Mouse (Mus musculus): ENCODE results near the gene B430305J03Rik.

Gene B430305J03Rik

DNA sequence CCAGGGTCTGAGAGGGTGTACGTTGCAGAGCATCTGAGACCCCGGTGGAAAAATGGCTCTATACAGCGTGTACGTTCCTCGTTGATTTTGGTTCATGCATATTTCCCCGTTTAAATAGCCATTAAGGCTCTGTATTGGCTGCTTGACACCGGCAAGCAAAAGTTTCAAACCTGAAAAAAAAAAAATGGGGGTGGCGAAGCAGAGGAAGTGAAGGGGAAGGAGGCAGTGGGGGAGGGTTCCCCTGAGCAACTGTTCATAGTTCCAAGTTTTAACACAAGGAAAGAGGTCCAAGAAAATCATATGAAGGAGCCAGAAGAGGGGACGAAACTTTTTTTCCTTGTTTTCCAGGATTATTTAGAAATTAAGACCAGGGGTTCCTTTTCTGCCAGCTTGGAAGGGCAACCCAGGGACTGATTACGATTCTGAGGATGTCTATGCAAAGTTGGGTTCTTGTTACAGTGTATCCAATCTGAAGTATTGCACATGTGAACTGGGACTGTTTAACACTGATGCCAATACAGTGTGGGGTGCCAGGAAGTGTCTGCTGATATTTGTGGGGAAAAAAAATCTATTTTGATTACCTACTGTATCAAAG lies at the start of gene B430305J03Rik:
B430305J03Rik (minus strand) TSS at position 173 of the 595 bp plus-strand sequence.
- in situ Hi-C loops (cut with MboI; ENCODE audit: low sequenced_read_pairs) = no loop called here

DNA sequence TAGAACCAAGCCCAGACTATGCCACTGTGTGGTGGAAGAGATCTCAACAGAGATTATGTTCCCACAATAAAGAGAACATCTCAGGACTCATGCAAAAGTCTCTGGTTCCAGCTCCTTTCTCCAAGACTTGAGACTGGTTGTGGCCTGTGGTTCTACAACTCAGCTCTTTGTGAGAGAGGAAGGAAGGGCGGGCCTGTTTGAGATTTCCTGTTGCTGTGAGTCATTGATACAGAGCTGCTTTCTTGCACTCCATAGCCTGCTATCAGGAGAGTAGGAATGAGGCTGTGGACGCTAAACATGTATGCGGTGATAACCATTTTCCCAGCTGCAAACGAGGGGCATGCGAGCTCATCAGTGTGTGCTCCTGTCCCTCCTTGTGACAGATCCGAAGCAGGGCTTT lies 43.9 kb upstream of the B430305J03Rik start:
- in situ Hi-C loops (cut with MboI; ENCODE audit: low sequenced_read_pairs) = no loop called here

DNA sequence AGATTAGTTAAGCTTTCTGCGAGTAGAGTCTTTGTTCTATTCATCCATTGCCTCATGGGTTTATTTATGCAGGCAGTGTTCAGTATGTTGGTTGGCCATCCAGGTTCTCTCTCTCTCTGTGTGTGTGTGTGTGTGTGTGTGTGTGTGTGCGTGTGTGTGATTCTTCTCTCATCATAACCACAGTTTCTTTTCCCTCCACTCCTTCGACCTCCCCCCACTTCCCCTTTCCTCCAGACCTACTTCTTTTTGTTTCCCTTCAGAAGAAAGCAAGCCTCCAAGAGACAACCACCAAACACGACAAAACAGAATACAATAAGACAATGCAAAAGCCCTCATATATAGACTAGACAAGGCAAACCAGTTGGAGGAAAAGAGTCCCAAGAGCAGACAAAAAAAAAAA lies 41.2 kb upstream of the B430305J03Rik start:
- in situ Hi-C loops (cut with MboI; ENCODE audit: low sequenced_read_pairs) = no loop called here

DNA sequence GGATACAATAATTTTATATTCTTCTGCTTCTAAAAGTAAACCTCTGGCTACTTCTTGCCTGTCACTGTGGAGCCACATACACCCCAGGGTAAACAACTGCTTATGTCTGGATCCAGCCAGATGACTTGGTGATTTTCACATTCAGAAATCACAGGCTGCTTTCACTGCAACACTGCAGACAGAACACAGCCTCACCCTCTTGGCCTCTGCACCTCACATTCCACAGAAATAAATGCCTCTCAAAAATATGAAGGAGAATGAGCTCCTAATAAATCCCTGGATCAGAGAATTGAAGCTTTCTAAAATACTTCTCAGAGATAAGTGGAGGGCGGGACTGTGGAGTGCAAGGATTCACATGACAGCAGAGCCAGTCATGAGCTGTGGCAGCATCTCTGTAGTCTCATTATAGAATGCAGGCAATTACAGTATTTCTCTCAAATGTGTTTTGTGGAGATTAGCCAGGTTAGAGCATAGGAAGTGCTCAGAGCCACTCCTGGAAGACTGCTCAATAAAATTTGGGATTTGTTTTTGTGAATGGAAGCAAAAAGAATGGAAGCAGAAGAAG lies 35.2 kb upstream of the B430305J03Rik start:
- in situ Hi-C loops (cut with MboI; ENCODE audit: low sequenced_read_pairs) = no loop called here

DNA sequence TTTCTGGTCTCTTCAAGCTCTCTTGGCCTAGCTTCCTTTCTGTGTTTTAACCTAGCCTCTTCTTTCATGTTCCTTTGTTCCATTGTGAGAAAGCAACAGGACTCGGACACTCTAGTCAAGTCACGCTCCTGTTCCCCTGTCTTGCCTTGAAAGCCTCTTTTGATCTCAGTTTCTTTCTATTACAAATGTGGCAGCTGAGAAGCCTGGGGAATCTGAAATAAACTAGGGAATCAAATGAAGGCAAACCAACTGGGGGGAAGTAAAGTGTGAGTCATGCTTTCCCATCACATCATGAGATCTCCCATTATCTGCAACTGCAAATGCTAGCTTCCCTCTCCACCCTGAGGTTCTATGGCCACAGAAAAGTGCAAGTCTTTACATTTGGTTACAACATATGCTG lies 31.0 kb upstream of the B430305J03Rik start:
- in situ Hi-C loops (cut with MboI; ENCODE audit: low sequenced_read_pairs) = no loop called here

DNA sequence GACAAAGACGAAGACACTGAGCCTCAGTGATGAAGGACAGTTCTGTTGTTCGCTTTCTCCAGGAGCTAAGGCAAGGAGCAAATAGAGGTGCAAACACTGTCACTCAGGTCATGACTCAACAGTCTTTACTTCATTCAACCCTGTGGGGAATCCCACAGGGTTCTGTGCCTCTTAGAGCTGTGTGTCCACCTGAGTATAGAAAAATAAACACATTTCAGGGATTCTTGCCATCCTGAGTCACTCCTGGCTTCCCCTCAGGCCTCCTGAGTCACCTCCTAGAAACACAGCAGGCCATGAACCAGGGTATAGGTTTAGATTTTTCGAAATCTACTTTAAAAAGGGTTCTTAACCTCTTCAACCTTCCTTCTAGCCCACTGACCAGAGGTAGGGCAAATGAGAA lies 29.6 kb upstream of the B430305J03Rik start:
- in situ Hi-C loops (cut with MboI; ENCODE audit: low sequenced_read_pairs) = no loop called here

DNA sequence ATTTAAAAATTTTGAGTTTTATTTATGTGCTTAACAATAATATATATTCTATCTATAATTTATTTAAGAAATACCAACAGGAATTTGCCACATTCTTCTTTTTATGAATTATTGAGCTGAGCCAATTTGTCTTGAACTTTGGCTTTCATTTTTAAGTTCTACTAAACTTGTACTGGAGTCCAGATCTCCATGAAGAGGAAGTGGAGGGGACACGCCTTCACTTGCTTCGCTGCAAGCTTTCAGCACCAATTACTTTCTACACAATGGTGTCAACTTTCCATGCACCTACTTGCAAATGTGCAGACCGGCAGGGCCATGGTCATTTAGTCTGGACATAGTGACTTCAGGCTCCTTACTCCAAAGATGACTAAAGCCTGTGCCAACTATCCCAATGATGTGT lies 27.8 kb upstream of the B430305J03Rik start:
- in situ Hi-C loops (cut with MboI; ENCODE audit: low sequenced_read_pairs) = no loop called here

DNA sequence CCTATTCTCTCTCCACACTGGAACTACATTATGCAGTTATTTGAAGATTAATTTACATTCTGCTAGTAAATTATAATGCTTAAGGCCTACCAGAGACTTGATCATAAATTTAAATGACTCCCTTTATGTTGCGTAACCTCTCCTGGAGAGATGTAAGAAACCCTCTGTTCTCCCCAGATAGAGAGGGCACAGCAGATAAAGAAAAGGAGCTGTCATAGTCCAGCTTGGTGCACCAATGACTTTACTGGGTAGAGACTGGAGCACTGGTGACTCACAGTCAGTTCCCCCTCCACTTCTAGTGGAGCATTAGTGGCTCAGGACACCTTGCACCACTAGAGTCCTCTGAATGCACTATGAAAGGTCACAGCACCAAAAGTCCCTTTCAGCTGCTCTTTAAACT lies 27.1 kb upstream of the B430305J03Rik start:
- in situ Hi-C loops (cut with MboI; ENCODE audit: low sequenced_read_pairs) = no loop called here

DNA sequence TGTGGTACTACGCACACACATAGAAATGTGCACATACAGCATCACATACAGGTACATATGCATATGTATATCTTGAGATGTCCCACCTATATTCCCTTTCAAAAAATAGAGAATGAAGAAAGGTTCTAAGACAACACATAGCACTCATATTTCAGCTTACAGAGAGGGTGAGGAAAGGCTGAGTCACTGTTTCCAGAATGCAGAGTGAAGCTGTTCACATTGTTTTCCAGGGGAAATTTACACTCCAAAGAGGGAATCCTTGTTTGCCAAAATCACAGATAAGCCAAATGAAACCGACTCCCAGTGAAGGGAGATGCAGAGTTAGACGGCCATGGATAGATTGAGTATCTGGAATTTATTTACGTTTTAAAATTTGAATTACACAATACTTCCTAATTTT lies 25.8 kb upstream of the B430305J03Rik start:
- in situ Hi-C loops (cut with MboI; ENCODE audit: low sequenced_read_pairs) = no loop called here

DNA sequence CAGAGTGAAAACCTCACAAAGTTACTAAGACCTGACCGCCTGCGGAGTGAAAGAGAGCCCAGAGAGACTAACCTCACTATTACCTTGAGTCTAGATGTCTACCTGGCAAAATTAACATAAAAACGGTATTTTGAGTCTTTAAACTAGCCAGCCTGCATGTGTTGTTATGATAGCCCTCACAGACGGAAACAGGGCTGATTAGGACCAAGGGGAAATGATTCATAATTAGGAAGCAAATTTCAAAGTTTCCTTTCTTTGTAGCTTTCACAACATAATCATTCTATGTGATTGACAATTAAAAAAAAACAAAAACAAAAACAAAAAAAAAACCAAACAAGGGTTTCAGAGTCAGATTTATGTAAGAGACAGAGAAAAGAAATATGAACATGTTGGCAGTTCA lies 20.6 kb upstream of the B430305J03Rik start:
- in situ Hi-C loops (cut with MboI; ENCODE audit: low sequenced_read_pairs) = no loop called here

DNA sequence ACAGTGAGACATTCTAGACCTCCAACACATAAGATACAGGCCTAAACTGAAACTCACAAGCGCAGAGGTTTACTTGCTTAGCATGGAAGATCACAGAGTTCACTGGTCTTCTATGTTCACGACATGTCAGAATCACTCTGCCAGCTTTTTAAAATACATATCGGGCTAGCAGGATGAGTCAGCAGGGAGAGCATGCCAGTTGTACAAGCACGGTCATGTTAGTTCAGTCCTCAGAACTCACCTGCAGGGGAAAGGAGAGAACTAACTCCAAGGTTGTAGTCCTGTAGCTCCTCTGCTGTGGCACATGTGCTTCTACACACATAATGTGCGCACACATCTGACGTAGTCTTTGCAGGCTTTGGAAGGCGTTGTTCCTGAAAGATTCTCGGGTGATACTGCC lies 10.2 kb upstream of the B430305J03Rik start:
- in situ Hi-C loops (cut with MboI; ENCODE audit: low sequenced_read_pairs) = no loop called here

DNA sequence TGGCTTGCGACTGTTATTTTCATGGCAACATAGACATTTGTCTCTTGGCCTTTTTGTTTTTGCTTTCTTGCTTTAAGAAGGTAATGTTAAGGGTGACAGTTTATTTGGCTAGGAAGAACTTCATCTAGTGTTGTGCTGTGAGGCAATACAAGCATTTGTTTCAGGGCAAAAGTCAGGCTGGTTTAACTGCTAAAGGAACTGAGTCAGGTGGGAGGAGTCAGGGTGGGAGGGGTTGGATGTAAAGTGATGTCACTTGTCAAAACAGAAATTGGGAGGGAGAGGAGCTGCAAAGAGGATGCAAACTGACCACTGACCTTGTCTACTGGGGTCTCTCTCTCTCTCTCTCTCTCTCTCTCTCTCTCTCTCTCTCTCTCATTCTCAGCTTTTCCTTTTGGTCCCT lies 2.7 kb upstream of the B430305J03Rik start:
- in situ Hi-C loops (cut with MboI; ENCODE audit: low sequenced_read_pairs) = no loop called here

DNA sequence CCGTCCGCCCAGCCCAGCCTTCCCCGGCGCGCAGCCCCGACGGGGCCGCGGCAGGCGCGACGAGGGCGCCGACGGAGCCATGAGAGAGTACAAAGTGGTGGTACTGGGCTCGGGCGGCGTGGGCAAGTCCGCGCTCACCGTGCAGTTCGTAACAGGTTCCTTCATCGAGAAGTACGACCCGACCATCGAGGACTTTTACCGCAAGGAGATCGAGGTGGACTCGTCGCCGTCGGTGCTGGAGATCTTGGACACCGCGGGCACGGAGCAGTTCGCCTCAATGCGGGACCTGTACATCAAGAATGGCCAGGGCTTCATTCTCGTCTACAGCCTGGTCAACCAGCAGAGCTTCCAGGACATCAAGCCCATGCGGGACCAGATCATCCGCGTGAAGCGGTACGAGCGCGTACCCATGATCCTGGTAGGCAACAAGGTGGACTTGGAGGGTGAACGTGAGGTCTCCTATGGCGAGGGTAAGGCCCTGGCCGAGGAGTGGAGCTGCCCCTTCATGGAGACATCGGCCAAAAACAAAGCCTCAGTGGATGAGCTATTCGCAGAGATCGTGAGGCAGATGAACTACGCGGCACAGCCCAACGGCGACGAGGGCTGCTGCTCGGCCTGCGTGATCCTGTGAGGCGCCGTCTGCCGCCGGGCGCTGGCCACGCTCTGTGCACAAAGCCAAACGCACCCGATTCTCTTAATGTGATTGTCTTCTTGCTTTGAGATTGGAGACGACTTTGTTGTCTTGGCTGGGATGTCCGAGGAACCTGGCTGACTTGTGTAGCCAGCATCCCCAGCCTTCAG lies 573 bp downstream of the B430305J03Rik start:
- in situ Hi-C loops (cut with MboI; ENCODE audit: low sequenced_read_pairs) = no loop called here

DNA sequence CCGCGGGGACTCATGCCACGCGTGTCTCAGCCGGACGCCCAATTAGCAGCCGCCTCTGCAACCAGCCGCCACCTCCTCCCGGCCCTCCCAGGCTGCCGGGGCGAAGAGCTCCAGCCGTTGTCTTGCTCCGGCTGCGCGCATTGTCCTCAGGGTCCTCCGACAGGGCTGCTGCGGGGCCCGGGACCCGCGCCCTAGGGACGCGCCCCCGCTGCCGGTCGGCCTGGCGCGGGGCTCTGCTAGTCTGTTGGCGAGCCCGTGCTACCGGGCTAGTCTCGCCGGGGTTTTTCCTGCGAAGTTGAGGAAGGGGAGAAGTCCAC lies 1.1 kb downstream of the B430305J03Rik start:
- in situ Hi-C loops (cut with MboI; ENCODE audit: low sequenced_read_pairs) = no loop called here

DNA sequence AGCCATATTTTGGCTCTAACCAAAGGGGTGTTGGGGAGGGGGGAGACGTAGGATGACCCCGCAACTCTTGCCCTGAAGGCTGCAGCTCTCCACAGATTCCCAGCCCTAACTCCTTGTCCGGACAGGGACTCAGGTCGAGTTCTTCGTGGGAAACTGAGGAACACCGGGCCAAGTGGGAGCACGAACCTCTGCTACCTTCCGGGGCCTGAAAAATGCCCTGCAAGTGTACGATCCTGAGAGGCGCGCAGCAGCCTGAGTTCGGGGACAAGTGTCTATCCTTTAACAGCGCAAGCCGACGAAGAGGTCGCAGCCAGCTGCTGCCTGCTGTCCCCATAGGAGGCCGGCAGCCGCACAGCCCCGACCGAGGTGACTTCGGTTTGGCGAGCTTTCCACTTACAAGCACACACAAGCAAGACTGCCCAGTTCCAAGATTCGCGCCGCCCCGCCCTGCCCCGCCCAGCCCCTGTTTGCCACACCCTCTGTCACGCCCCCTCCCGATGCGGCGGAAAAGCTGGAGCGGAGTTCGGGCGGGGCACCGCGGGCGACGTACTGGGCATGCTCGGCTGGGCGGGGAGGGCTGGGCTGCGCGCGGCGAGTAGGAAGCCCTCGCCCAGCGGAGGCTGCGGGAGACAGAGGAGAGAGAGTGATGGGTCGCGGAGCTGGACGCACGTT lies 1.6 kb downstream of the B430305J03Rik start:
- in situ Hi-C loops (cut with MboI; ENCODE audit: low sequenced_read_pairs) = no loop called here

DNA sequence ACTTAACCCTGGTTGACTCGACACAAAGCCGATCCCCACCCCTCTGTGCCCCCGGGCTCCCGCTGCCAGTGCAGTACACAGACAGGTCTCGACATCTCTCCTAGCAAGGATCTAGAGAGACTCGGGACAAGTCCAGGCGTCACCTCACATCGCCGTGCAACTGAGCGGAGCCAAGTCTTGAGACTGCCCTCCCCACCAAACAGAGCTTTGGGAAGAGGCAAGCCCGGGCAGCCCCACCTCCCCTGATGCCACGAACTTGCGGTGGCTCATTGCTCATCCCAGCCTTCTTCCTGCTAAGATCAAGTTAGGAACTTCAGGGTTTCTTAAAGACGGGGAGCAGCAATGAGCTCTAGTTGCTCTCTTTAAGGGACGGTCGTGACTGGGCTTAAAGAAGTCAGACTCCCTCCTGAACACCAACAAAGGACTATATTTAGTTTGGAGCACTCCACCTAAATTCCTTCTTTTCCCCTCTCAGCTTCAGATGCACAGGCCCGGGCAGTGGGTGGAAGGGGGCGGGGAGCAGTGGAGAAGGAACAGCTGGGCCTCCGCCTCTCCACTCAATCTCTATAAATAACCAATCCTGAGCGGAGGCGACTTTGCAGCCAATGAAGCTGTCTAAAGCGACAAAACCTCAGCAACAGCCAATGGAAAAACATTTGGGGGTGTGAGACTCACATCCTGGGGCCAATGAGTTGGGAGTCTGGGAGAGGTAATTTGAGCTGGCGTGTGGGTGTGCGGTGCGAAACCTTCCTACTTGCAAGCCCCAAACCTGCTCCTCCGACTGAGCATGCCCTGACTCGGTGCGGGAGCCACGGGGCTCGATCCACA lies 2.4 kb downstream of the B430305J03Rik start:
- in situ Hi-C loops (cut with MboI; ENCODE audit: low sequenced_read_pairs) = no loop called here

DNA sequence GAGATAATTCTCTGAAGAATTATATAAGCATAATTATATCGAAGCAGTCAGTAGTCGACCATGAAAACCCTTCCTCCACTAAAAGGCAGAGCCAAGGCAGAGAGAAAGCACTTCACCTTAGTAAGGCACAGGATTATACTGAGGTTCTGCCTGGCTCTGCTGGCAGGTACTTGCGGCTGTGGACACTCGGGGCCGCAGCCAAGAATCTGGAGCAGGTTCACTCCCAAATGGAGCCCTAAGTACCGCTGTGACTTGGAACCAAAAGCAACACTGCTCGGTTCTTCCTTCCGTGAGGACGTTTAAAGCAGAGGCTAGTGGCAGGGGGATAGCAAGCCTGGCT lies 3.0 kb downstream of the B430305J03Rik start:
- in situ Hi-C loops (cut with MboI; ENCODE audit: low sequenced_read_pairs) = no loop called here

DNA sequence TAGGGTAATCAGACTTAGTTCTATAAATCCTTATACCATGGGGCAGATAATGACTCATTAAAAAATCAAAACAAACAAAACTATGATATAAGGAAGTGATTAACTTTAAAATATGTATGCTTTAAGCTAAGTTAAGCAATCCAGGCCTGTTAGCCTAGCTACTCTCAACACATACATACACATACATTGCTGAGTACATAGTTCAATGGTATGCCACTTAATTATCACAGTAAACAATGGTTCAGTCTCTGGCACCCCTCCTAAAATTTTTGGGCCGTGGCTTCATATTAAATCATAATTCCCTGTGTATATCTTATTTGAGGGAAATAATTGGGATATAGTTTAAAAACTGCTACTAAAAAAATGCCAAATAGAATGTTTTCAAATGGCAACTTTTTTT lies 4.4 kb downstream of the B430305J03Rik start, which contains the start of gene Rap2b:
Rap2b (plus strand) TSS at position 301 of the 400 bp plus-strand sequence.
- in situ Hi-C loops (cut with MboI; ENCODE audit: low sequenced_read_pairs) = no loop called here

DNA sequence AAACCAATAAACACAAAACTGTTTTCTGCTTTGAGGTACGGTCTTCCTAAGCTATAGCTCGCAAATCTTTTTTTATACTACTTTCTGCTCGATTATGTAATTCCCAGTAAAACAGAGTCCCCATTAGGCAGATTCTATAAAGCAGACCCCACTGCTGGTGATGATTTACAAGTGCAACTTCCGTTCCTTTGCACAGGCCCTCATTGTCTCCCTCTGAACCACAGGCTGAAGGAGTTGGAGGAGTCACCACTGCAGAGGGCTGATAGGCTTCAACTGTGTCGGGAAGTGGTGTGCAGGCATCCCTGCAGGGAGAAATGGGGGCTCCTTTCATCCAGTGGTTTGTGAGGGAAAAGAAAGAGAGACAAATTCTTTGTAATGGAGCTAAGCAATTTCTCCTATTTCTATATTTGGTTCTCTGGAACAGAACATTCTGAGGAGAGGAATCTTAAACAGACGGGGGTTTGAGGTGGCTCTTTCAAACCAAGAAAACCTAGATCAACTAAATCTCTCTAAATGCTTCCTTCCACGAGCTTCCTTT lies 6.9 kb downstream of the B430305J03Rik start:
- in situ Hi-C loops (cut with MboI; ENCODE audit: low sequenced_read_pairs) = no loop called here

DNA sequence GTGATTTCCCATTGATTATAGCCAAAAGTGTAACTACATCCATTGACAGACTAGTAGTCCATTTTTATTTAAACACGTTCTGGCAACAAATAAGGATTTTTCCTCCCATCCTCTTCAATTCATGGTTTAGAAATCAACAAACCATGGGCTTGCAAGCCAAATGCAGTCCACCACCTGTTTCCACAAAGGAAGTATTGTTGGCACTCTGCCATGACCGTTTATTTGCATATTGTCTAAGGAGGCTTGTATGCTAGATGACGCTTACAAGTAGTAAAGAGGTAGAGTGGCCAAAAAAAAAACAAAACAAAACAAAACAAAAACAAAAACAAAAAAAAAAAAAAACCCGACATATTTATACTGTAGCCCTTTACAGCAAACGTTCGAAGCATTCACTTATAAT lies 7.6 kb downstream of the B430305J03Rik start:
- in situ Hi-C loops (cut with MboI; ENCODE audit: low sequenced_read_pairs) = no loop called here

DNA sequence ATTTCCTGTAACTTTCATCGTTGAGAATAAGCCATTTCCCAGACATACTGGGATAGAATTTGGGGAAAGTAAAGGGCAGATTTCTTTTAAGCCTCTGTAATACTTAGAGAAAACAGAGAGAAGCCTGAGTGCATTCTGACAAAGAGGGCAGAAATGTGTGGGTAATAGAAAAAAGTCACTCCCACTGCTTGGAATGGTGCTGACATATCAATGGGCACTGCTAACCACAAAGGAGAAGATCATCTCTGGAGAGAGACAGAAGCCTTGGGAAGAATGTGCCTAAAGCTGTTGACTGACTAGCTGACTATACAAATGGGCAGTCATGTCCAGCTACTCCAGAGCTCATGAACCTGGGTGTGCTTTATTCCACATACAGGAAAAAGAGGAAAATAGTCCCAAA lies 10.3 kb downstream of the B430305J03Rik start:
- in situ Hi-C loops (cut with MboI; ENCODE audit: low sequenced_read_pairs) = no loop called here

Data from CH12F3 (cell line).